Mouse (Mus musculus) intestine, postnatal 0 days (tissue): ENCODE measurements around the gene Sumo3. TPM values are rescaled to one million over a fixed set of nuclear protein-coding genes. Genes with fewer than 3 reads are reported as not detected.

Experiments used
- ATAC-seq: fragments of 200-750 bp; cut with Nextera tagmentation; 2 replicates; pipeline ENCODE4 v1.8.0; 2017; ENCODE audit warnings: mild to moderate bottlenecking, moderate TSS enrichment, moderate library complexity
- H3K27ac ChIP-seq: fragments of 300-500 bp; sonication (generic); 2 replicates; pipeline ENCODE4 v1.5.1; 2014; ENCODE audit warnings: mild to moderate bottlenecking, low read depth, low read length, moderate library complexity
- H3K27me3 ChIP-seq: fragments of 300-500 bp; sonication (generic); replicated peaks from 2 replicates; pipeline ENCODE4 v1.6.1; 2014; ENCODE audit warnings: low read length, mixed read lengths; ENCODE audit not compliant: control insufficient read depth, insufficient read depth
- H3K36me3 ChIP-seq: fragments of 300-500 bp; sonication (generic); 2 replicates; pipeline ENCODE4 v1.6.1; 2014; ENCODE audit warnings: mild to moderate bottlenecking, moderate library complexity; ENCODE audit not compliant: control insufficient read depth, insufficient read depth
- H3K4me1 ChIP-seq: fragments of 300-500 bp; sonication (generic); replicated peaks from 2 replicates; pipeline ENCODE4 v1.6.1; 2014; ENCODE audit warnings: antibody characterized with exemption, low read length, mixed read lengths; ENCODE audit not compliant: control insufficient read depth, insufficient read depth
- H3K4me2 ChIP-seq: fragments of 300-500 bp; sonication (generic); replicated peaks from 2 replicates; pipeline ENCODE4 v1.6.1; 2014; ENCODE audit warnings: low read depth, mild to moderate bottlenecking, moderate library complexity
- H3K4me3 ChIP-seq: fragments of 300-500 bp; sonication (generic); 2 replicates; pipeline ENCODE4 v1.5.1; 2014; ENCODE audit warnings: low read depth, low read length
- H3K9ac ChIP-seq: fragments of 300-500 bp; sonication (generic); 2 replicates; pipeline ENCODE4 v1.6.1; 2014; ENCODE audit warnings: mild to moderate bottlenecking, low read depth, low read length
- H3K9me3 ChIP-seq: fragments of 300-500 bp; sonication (generic); 2 replicates; pipeline ENCODE4 v1.6.1; 2016; ENCODE audit warnings: mixed run types; ENCODE audit not compliant: control insufficient read depth
- CTCF ChIP-seq: sonication (generic); IDR thresholded peaks from 2 replicates; pipeline ENCODE4 v1.5.1; 2016; ENCODE audit warnings: low read depth, mild to moderate bottlenecking, control low read depth, antibody characterized with exemption, moderate library complexity
- WGBS: fragments of 180-500 bp; shearing (Covaris S2); extraction: QIAGEN DNeasy Blood & Tissue Kit; methylation state at CpG from one replicate; pipeline ENCODE4 v1.1.7; 2014; 5-methylcytosine and 5-hydroxymethylcytosine counted together
- polyA plus RNA-seq: library from polyadenylated mRNA; unstranded; fragments of >200 nt; fragmentation: Nextera tagmentation; extraction: Ambion mirVana; gene quantifications from 2 replicates; pipeline ENCODE4 v1.2.1, GENCODE M21; 2015

Sumo3 gene
- polyA plus RNA-seq, 1 experiment from 2014 or later: 256 TPM

DNA sequence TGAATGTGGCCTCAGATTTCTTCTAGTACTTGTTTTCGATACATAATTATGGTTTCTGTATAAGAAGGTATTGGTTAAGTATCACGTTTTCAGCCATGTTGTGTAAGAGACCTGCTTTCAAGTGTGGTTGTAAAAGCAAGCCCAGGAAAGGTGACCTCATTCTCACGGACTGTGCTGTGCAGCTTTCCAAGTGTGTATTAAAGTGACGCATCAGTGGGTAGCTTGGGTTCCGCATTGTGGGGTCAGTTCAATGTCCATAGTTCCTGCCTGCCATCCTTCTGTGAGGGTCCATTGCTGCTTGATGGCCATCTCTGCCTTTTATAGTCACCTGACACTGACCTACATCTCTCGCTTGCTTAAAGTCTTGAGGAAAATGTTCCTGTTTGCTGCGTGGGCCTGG is 11.0 kb downstream of the Sumo3 start:
- no peak for ATAC-seq
- no peak overlapping the region for H3K9ac ChIP-seq
- H3K27me3 ChIP-seq: no peaks in the 10 kb centered on the region
- no peaks in the 10 kb centered on the region for H3K4me1 ChIP-seq
- H3K27ac ChIP-seq: no peak overlapping the region
- TF ChIP-seq CTCF: no peak
- WGBS: 81% methylated on average over 6 of the region's 7 CpGs
- no peak overlapping the region for H3K4me2 ChIP-seq
- peaks cover 44% of the 10 kb centered on the region for H3K36me3 ChIP-seq
- H3K4me3 ChIP-seq: no peak overlapping the region
- H3K9me3 ChIP-seq: no peaks in the 10 kb centered on the region

DNA sequence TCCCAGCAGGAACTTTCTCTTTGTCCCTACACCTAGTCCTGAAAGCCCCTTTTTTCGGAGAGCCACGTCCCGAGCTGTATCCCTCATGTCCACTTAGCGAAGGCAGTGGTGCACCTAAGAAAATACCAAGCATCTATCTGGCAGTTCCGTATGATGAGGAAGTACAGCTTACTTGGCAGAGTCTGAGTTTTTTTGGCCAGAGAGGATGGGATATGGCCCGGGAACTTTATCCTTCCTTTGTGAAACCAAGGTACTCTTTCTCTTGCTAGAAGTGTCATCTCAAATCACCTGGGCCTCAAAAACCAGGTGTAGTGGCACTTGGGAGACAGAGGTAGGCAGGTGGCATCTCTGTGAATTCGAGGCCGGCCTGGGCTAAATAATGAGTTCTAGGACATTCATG is 15.6 kb downstream of the Sumo3 start:
- Histone ChIP-seq H3K4me2 (peak overlapping the region; percentile 85), H3K4me1 (0 out of 2 replicates have a peak, but pooled peaks cover 3% of the 10 kb centered on the region), H3K27ac (peak overlapping the region; percentile 88), H3K36me3 (peaks cover 26% of the 10 kb centered on the region), H3K9ac (peak overlapping the region; percentile 95), H3K27me3 (no peaks in the 10 kb centered on the region), H3K4me3 (peak overlapping the region; percentile 84), H3K9me3 (no peaks in the 10 kb centered on the region)
- peak; percentile 8; the same call in 1 of the 2 replicates for ATAC-seq
- 75% methylated on average over 8 of the region's 8 CpGs for WGBS
- TF ChIP-seq CTCF: no peak

DNA sequence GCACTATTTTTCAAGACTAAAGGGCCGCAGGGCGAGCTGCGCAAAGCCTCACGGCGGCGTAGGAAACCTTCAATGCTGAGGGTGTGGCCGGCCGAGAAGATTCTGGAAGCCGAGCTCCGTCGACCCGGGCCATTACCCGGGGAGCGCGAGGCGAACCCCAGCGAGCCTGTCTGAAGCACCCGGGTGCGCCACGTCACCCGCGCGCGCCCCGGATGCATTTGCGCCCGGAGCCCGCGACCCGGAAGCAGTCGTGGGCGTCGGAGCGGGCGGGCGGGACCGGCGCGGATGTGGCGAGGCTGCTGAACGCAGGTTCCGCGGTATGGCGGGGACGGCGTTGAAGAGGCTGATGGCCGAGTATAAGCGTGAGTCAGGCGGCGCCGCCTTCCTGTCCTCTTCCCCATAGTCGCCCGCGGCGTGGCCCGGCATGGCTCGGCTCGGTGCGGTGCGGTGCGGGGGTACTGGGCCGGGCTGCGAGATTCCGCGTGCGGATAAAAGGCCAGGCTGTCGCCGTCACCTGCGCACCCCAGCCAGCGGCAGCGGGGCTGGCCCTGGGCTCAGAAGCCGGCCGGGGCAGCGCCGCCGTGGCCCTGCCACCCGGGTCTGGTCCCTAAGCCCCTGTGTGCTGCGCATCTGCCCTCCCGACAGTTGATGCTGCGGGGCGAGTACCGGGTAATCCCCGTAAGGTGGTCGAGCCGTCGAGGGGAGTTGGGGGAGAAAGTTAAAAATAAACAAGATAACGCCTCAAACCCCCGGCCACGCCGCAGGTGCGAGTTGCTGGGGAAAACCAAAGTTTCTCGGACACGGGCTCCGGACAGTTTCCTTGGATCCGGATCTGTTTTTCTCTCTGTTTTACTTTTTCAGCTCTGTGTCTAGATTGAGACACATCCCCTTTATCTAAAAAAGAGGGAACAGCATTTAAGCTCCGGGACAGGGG is 16.4 kb downstream of the Sumo3 start, which contains the start of gene Ube2g2:
Gene Ube2g2 (plus strand): TSS at position 221 of the 934 bp plus-strand sequence.
- Histone ChIP-seq H3K4me3 (peak within 1 kb of the TSS; percentile 84), H3K27me3 (no peaks in the 10 kb centered on the region), H3K9me3 (no peaks in the 10 kb centered on the region), H3K36me3 (peaks cover 18% of the 10 kb centered on the region), H3K4me2 (peak within 1 kb of the TSS; percentile 85), H3K27ac (peak within 1 kb of the TSS; percentile 88), H3K9ac (peak within 1 kb of the TSS; percentile 95), H3K4me1 (0 out of 2 replicates have a peak, but pooled peaks cover 3% of the 10 kb centered on the region)
- no peak for TF ChIP-seq CTCF
- peak; percentile 96 for ATAC-seq
- WGBS: under 1% methylated on average over 83 of the region's 96 CpGs

DNA sequence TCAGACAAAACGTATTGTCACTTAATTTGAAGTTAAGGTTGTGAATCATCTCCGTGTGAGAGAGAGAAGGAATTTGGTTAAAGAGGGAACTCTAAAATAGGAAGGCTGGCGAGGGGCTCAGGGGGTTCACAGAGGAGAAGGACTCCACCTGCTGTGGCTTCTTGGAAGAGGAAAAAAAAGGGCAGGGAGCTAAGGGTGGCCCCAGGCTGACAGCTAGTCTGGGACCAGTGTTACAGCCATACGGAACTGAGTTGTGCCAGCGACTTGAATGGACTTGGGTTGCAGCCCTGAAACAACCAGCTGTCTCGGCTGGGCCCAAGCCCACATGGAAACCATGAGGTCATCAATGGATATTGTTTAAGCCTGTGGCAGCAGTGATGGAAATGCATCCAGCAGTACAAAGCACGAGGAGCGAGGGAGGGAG is 17.2 kb downstream of the Sumo3 start:
- 5% methylated on average over 8 of the region's 8 CpGs for WGBS

DNA sequence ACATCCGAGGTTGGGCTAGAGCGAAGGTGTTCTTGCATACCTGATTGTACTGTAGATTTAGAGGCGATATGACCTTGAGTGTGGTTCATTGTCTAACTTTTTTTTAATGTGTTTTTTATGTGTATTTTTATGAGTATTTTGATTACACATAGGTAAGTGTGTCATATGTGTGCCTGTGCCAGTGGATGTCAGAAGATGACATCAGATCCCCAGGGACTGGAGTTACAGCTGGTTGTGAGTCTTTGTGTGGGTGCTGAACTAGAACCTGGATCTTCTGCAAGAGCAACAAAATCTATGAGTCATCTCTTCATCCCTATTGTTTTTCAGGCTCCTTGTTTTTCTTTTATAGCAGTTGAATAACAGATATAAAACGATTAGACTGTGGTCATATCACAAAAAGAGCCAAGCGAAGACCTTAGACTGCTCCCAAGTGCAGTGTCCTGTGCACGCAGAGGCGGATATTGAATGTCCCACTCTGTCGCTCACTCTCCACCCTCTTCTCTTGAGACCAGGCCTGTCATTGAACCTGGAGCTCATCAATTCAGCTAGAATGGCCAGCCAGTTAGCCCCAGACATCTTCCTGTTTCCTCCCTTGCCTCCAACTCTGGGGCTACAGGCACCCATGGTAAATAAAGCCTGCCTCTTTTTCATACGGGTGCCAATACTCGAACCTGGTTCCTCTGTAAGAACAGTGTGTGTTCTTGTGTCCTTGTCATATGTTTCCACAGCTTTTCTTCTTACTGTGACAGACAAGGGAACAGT is 17.9 kb downstream of the Sumo3 start:
- Histone ChIP-seq H3K36me3 (peaks cover 4% of the 10 kb centered on the region; the same call in 1 of the 2 replicates), H3K4me1 (0 out of 2 replicates have a peak, but pooled peaks cover 3% of the 10 kb centered on the region), H3K4me2 (peak overlapping the region; percentile 85), H3K27ac (no peak overlapping the region), H3K9me3 (no peaks in the 10 kb centered on the region), H3K9ac (no peak overlapping the region), H3K4me3 (peak overlapping the region; percentile 84; the same call in 1 of the 2 replicates), H3K27me3 (no peaks in the 10 kb centered on the region)
- no peak for TF ChIP-seq CTCF
- WGBS: 81% methylated on average over 10 of the region's 10 CpGs
- no peak for ATAC-seq

More for the DNA sequence above, 17.2 kb downstream of the Sumo3 start:
- no peaks in the 10 kb centered on the region for H3K9me3 ChIP-seq
- peaks cover 11% of the 10 kb centered on the region; the same call in 1 of the 2 replicates for H3K36me3 ChIP-seq
- ATAC-seq: no peak
- H3K9ac ChIP-seq: peak overlapping the region; percentile 95
- H3K27me3 ChIP-seq: no peaks in the 10 kb centered on the region
- TF ChIP-seq CTCF: peak; percentile 31; the same call in 1 of the 2 replicates
- peak overlapping the region; percentile 88 for H3K27ac ChIP-seq
- H3K4me2 ChIP-seq: peak overlapping the region; percentile 85
- H3K4me3 ChIP-seq: peak overlapping the region; percentile 84
- H3K4me1 ChIP-seq: 0 out of 2 replicates have a peak, but pooled peaks cover 3% of the 10 kb centered on the region

DNA sequence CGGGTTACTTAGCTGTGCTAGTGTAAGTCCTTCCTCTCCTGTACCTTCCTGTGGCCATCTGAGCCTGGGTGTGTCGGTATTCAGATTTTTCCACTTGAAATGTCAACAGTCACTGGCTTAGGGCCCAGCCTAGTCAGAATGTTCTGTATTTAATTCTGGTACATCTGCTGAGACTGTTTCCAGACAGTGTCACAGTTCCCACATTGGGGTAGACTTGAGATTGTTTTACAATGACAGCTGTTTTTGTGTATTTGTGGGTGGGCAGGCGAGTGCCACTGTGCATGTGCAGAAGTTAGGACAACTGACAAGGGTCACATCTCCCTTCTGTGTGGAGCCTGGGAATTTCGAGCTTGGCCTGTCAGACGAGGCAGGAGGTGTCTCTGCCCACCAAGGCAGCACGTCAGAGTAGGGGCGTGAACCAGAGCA is 18.7 kb downstream of the Sumo3 start:
- no peak overlapping the region for H3K4me2 ChIP-seq
- H3K27me3 ChIP-seq: no peaks in the 10 kb centered on the region
- H3K4me3 ChIP-seq: no peak overlapping the region
- H3K9ac ChIP-seq: no peak overlapping the region
- no peaks in the 10 kb centered on the region for H3K36me3 ChIP-seq
- H3K9me3 ChIP-seq: no peaks in the 10 kb centered on the region
- TF ChIP-seq CTCF: no peak
- no peak for ATAC-seq
- 55% methylated on average over 7 of the region's 7 CpGs for WGBS
- 0 out of 2 replicates have a peak, but pooled peaks cover 3% of the 10 kb centered on the region for H3K4me1 ChIP-seq
- H3K27ac ChIP-seq: no peak overlapping the region
